Mouse (Mus musculus): ENCODE measurements around the gene Cbx8.

The Cbx8 gene

DNA sequence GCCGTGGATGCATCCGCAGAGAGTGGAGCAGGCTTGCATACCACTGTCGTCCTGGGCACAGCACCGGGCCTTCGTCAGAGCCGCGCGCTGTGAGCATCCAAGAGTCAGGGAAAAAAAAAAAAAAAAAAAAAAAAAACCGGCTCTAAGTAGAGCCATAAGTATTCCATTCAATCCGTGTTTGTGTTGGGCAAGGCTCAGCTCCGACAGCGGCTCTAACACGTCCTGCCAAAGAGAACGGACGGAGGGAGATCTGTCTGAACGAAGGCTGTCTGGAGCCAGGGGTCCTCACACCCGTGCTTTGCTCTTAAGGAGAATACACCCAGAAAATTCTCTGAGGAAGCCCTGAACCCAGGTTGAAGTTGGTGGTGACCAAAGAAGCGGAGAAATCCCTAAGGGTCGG lies 6.1 kb downstream of the Cbx8 start:
- WGBS = 27% methylated on average over 19 of the region's 19 CpGs

DNA sequence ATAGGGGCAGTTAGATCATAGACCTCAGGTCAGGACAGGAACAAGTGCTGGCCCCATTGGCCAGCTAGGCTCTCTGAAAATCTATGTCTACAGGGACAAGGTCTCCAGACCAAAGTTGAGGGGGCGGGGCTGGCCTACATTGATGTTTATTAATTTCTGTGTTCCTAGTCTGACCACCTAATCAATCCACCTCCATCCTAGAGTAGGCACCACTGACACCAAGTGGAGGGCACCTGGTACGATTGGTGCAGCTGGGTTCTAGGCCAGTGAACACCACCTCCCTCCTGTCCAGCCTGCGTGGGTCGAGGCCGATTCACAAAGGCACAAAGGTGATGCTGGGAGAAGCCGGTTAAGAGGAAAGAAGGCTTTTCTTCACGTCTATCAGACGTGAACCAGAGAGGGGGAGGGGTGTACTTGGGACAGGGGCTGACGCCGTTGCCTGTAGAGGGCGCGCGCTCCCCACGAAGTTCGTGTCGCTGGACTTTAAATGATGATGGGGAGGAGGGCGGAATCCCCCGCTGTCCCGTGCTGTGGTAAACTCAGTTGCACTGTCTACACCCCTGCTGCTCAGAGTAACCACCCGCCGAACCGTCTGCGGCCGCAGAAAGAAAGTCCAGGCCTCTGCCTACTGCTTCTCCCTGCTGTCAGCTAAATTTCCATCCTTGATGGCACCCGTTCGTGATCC lies 6.8 kb downstream of the Cbx8 start:
- 7% methylated on average over 26 of the region's 26 CpGs for WGBS

- 72% methylated on average over 12 of the region's 12 CpGs for WGBS
These were observed 14.6 kb downstream of the Cbx8 start for GRCm38 (mm10) chr11:119026203-119026602.

- WGBS = 36% methylated on average over 7 of the region's 7 CpGs
These were observed 16.5 kb downstream of the Cbx8 start for GRCm38 (mm10) chr11:119024260-119024659.

DNA sequence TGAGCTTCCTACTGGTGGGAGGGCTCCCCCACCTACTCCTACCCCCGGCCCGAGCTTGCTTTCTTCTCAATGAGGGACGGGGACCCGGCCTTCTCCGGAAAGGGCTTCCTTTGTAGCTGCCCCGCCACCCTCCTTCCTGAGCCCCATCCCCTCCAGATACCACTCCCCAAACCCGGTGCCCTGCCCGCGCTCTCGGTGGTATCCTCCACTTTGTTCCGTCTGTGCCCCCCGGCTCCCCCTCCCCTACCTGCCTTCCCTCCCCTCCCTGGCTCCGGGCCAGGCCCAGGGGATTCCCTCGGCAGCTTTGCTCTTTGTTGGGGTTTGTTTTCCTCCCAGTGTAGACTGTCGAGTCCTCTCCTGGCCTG lies 17.2 kb downstream of the Cbx8 start:
- 3% methylated on average over 15 of the region's 15 CpGs for WGBS

DNA sequence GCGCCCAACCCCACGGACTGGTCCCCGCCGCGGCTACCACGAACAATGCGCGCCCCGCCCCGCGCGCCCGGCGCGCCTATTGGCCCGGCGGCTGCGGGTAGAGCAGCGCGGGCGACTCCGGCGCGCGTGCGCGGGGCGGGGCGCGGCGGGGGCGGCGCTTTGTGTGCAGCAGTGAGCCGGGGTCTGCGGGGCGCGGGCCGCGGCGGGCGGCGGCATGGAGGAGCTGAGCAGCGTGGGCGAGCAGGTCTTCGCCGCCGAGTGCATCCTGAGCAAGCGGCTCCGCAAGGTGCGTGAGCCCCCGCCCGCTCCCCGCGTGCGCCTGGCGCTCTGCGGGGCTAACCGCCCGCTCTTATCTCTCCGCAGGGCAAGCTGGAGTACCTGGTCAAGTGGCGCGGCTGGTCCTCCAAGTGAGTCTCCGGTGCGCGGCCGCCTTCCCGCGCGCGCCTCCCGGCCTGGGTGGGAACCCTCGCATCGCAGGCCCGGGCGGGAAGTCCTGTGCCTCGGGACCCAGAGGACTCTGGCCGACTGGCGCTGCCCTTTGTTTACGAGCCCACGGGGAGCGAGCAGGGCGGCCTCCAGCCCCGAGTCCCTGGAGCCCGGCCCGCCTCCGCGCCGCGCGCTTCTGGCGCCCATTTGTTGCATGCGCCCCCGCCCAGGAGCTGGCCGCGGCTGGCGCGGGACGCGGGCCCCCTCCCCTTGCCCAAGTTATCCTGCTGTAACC lies 17.7 kb downstream of the Cbx8 start, which contains the start of gene Cbx2:
TSS of gene Cbx2 (plus strand) at position 68 of the 721 bp plus-strand sequence.
- WGBS = under 1% methylated on average over 93 of the region's 99 CpGs

- WGBS = 3% methylated on average over 42 of the region's 42 CpGs
These were observed 18.5 kb downstream of the Cbx8 start for GRCm38 (mm10) chr11:119022068-119022894.

GRCm38 (mm10) chr11:119021180-119021579 lies 19.6 kb downstream of the Cbx8 start:
- WGBS = 65% methylated on average over 7 of the region's 7 CpGs

- 81% methylated on average over 7 of the region's 7 CpGs for WGBS
These were observed 23.3 kb downstream of the Cbx8 start for GRCm38 (mm10) chr11:119017506-119017905.

DNA sequence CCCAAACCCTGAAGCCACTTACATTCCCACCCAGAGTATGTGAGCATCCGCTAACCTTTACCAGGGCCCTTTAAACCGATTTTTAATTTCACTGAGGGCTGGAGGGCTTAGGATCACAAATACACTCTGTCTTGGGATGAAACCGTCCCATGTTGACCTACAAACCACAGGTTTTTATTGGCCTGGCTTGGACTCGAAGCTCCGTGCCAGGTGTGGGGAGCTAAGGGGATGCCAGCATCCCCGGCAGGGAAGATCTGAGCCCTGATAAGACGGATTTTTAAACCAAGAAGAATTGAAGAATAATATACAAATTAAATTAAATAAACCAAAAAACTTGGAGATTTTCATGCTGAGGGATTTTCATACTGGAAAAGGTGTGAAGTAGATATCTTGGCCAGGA lies 26.3 kb downstream of the Cbx8 start:
- 85% methylated on average over 7 of the region's 7 CpGs for WGBS

DNA sequence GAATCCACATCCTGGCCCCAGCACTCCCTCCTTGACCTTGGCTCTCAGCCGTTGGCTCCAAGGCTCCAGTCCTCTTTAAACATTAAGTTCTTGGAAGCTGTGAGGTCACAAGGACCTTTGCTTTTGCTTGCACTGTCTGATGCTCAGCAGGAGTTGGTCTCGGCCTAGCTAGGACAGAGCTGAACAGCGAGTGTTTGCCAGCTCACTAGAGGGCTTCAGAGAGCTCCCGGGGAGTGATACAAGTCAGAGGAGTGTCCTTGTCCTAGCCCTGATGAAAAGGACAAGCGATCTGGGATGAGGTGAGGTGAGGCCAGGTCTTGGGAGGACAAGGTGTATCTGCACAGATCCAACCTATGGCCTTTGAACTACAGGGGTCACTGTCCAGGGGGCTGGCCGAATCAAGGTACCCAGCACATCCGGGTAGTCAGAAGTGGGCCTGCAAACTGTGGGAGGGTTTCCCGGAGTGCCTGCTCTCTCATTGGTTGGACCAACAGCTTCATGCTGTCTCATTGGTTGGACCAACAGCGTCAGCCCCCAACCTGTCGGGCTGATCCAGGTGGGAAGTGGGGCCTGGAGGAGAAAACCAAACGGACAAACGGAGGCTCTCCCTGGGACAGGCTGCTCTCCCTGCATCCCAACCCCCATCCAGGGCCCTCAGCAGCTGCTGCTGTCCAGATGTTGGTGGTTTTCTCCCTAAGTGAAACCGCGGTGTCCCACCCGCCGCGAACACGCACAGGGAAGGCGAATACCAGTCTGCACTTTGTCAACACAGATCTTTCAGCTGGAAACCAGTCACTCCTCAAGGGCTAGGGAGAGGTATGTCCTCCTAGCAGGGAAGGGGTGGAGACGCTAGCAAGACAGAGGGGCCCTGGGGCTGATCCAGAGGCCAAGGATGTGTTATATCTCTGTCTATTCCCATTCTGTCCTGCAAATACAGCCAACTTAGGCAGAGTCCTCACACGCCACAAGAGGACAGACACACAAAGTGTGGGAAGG lies 33.0 kb downstream of the Cbx8 start:
- 36% methylated on average over 21 of the region's 21 CpGs for WGBS

DNA sequence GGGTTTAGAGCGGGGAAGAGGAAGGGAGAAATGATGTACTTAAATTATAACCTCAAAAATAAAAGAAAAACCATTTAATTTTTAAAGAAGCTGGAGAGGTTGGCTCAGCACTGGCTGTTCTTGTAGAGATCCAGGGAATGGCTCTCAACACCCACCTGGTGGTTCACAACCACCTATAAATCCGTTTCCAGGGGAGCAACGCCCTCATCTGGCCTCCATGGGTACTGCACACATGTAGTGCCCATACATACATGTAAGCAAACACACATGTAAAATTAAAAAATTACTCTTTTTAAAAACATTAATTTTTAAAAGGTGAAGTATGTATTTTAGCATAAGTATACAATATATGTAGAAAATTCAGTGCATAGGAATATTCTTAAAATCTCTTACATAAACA lies 34.3 kb downstream of the Cbx8 start:
- 70% methylated on average over 3 of the region's 3 CpGs for WGBS

DNA sequence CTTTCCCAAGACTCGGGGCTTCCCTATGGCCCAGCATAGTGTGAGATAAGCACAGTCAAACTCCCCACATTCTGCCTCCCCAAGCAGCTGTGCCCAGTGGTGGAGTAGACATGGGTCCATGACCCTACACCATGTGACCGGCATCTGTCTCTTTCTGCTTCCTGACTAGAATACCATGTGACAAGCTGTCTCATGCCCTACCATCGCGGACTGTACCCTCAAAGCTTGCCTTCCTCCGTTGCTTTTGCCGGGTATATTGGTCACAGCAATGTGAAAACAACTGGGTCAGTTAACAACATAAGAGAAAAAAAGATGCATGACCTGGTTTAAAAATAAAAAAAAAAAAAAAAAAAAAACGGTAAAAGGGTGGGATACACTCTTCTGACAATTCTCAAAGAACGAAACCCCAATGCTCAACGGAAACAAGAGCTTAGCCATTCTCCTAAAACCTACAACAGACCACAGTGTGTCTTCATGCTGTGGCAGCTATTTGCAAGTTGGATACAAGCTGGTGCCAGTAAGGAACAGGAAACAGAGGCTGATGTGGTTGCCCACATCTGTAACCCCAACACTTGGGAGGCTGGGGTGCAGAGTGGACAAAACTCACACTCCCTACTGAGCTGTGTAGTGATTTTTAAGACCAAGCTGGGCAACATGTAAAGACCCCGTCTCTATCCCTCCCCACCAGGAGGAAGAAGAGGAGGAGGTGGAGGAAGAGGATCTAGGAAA lies 35.1 kb downstream of the Cbx8 start:
- WGBS = 82% methylated on average over 10 of the region's 10 CpGs

- WGBS = 73% methylated on average over 4 of the region's 4 CpGs
These were observed 39.2 kb downstream of the Cbx8 start for GRCm38 (mm10) chr11:119001493-119002128.

DNA sequence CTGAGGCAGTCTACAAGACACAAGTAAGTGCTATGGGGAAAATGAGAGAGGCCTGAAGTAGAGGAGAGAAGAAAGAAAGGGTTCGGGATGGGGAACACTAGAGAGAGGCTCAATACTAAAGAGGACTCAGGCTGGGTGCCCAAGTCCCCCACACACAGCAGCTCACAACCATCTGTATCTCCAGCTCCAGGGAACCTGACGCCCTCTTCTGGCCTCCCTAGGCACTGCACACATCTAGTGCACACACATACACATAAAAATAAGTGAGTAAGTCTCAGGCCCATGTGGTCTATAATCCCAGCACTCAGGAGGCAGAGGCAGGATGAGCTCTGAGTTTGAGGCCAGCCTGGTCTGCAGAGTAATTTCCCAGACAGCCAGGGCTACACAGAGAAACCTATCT lies 39.9 kb downstream of the Cbx8 start:
- WGBS = 73% methylated on average over 2 of the region's 2 CpGs

- 5% methylated on average over 26 of the region's 26 CpGs for WGBS
These were observed 41.4 kb downstream of the Cbx8 start for GRCm38 (mm10) chr11:118999361-118999804.

DNA sequence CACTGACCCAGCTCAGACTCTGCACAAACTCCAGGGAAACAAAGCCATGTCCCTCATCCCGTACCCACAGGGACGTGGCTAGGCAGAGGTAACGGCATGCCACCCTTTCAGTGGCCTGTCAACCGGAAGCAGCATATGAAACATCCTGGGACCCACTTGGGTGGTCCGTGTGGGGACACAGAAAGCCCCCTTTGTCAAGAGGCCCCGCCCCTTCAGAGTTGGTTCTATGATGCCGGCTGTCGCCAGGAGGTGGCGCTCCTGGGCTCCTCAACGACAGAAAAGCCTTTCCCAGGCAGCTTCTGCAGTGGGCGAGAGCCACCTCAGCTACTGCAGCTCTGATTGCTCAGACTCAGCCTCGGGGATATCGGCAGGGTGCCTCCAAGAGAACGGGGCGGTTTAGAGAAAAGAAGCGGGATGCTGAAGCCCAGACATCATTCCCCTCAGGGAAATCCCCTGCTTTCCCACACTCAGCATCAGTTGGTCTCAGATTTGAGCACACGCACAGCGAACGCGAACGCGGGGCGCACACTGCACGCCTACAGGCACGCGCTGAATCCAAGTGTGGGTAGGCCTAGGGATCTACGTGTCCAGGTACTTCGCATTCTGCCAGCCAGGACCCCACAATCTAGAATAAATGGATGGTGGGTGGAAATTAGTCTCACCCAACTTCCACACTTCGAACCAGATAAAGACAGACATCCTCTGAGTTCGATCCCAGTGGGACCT lies 42.1 kb downstream of the Cbx8 start:
- 4% methylated on average over 30 of the region's 30 CpGs for WGBS

- WGBS = 77% methylated on average over 3 of the region's 3 CpGs
These were observed 43.6 kb downstream of the Cbx8 start for GRCm38 (mm10) chr11:118997182-118997581.

DNA sequence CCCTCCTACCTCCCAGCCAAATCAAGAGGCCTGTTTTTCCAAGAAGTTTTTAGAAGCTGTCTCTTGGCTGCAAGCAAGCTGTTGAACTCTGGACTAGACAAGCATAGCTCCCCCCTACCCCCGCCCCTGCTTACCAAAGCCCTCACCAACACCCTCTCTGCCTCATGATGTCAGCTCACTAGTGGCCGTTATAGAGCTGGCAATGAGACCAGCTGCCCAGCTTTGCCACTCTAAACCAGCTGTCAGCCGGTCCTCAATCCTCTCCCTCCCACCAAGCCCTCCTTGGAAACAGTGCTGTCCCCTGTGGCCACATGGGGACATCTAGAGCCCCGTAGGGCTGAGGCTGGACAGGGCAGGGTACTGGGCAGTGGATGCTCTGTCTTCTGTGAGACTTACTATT lies 45.3 kb downstream of the Cbx8 start:
- 55% methylated on average over 4 of the region's 4 CpGs for WGBS
